Mouse (Mus musculus): ENCODE measurements around the gene Simc1. TPM values are rescaled to one million over a fixed set of nuclear protein-coding genes. Genes with fewer than 3 reads are reported as not detected.

Simc1 gene
- total RNA-seq, 1 experiment from 2014 or later: 9.1 TPM

DNA sequence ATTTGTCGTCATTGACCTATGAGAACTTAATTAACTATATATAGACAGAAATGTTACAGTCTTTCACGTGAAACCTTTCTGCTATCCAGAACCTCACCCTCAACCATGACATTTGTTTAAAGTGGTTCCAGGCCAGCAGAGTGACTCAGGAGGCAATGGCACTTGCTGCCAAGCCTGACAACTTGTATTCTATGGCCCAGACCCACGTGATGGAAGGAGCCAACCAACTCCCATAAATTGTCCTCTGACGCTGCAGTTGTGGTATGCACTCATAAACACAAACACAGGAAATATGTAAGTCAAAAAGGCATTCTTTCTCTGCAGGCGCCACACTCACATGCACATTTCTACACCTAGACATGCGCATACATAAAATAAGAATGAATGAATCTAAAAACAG lies 23.6 kb downstream of the Simc1 start:
- ATAC-seq (replicated peaks; ENCODE audit: low read depth, poor library complexity, severe bottlenecking): no peak

DNA sequence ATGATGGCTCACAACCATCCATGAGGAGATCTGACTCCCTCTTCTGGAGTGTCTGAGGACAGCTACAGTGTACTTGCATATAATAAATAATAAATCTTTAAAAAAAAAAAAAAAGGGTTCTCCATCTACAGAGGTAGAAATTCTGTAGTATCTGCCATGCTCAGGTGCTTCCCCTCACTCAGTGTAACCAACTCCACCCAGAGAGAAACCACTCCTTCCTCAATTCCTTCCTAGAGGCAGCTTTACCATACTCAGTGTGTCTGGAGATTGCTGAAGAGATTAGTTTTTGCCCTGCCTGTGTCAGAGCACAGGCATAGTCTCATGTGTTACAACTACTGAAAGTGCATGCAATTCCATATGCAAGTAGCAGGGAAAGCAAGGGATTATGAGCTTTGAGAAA lies 28.6 kb downstream of the Simc1 start:
- no peak for ATAC-seq (replicated peaks; ENCODE audit: low read depth, poor library complexity, severe bottlenecking)

DNA sequence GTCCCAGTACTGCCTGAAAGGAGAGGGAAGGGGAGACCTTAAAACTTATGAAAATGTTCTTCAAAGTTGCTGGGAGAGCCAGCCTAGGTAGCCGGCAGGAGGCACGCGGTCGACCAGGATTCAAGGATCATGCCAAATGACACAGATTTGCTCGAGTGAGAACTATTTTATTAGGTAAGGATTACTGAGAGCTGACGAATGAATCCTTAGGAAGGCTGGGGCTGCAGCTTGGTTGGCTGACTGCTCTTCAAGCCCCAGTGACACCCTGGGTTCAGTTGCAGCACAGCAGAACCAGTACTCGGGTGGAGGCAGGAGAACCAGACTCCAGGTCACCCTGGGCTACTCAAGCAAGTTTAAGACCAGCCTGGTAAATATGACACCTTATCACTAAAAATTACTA lies 44.5 kb downstream of the Simc1 start:
- no peak for ATAC-seq (replicated peaks; ENCODE audit: low read depth, poor library complexity, severe bottlenecking)

DNA sequence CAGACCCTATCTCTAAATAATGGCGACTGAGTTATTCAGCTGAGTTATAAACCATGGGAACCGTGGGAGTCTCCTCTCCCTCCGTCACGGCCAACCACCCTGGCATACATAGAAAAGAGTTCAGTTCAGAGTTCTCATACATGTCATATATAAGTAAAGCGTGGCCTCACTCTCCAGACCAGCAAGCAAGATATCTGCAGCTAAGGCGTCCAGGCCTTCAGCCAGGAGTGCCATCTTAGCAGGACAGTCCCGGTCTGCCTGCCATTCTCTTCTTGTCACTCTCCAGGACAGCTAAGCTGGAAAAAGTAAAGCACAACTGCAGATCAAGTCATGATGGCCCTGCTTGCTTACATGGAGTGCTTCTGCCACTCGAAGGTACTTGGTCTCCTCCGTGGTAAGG lies 52.6 kb downstream of the Simc1 start:
- no peak for ATAC-seq (replicated peaks; ENCODE audit: low read depth, poor library complexity, severe bottlenecking)

DNA sequence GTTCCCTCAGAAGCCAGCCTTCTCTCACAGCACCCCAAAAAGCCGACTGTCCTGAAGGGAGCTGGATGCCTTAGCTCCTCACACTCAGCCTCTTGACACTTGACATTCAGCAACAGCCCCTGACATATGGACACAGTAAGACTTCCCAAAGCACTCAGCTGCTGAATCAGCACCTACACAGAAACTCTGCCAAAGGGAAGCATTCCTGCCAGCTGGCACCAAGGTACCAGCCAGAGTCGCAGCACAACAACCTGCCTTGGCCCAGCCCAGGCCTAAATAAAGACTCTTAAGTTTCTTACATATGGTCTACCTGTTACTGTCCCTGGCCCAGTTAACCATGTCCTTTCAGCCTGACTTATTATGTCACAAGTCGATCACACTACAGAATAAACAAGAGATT lies 53.2 kb downstream of the Simc1 start:
- no peak for ATAC-seq (replicated peaks; ENCODE audit: low read depth, poor library complexity, severe bottlenecking)

DNA sequence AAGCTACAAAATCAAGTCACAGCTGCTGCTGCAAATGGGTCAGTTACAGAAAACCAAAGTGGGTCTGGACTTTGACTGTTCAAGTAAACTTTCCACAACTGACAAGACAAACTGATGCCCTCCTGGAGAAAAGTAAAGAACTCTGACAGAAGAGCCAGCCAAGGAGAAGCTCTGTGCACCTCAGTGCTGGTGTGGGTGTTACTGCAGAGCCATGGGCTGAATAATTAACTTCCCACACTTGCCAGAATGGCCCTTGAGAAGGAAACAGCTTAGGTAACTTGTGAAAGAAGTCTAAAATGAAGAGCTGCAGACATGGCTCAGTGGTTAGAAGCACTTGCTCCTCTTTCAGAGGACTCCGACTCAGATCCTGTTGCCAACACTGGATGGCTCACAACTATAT lies 54.1 kb downstream of the Simc1 start:
- no peak for ATAC-seq (replicated peaks; ENCODE audit: low read depth, poor library complexity, severe bottlenecking)

DNA sequence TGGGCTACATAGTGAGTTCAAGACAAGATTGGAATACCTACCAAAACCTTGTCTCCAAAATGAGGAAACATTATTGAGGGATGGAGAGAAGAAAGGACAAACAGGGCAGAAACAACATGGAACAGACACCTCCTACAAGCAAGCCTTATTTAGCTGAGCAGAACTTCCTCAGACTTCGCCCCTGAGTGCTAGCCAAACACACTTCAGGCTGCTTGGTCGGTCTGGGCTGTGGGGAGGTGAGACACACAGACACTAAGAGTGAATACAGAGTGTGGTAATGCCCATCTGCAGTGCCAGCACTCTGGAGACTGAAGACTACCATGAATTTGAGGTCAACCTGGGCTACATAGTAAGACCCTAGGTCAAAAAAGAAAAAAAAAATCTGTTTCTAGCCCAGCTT lies 56.1 kb downstream of the Simc1 start:
- ATAC-seq (replicated peaks; ENCODE audit: low read depth, poor library complexity, severe bottlenecking): no peak

DNA sequence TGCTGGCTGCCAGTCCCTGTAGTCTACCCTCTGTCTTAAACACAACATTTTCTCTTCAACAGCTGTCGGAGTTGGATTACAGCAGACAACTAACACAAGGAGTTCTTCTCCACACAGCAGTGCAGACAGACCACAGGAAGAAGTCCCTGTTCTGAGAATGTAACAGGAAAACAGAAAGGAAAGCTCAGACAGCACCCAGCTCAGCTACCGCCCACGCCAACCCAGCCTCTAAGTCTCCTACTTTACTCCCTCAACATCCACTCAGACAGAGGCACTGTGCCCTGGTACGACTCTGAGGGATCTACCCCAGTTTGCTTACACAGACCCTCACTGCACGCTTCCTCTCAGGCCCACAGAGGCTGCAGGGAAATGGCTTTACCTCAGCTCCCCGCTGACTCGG lies 57.0 kb downstream of the Simc1 start:
- no peak for ATAC-seq (replicated peaks; ENCODE audit: low read depth, poor library complexity, severe bottlenecking)

DNA sequence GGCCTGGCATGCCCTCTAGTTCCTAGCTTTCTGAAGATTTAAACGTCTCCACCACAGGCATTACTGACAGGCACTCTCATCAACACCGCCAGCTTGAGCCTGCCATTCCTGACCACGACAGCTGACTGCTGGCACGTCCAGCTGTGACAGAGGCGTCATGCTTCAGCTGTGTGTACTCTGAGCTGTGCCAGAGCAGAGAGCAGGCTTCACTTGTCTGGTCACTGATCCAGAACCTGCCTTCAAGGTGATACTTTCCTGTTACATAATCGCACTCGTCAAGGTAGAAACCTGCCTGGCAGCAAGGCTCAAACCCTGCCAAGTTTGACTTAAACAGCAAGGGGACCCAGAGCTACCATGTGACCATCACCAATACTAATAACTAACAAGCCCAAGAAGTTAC lies 59.0 kb downstream of the Simc1 start:
- no peak for ATAC-seq (replicated peaks; ENCODE audit: low read depth, poor library complexity, severe bottlenecking)

DNA sequence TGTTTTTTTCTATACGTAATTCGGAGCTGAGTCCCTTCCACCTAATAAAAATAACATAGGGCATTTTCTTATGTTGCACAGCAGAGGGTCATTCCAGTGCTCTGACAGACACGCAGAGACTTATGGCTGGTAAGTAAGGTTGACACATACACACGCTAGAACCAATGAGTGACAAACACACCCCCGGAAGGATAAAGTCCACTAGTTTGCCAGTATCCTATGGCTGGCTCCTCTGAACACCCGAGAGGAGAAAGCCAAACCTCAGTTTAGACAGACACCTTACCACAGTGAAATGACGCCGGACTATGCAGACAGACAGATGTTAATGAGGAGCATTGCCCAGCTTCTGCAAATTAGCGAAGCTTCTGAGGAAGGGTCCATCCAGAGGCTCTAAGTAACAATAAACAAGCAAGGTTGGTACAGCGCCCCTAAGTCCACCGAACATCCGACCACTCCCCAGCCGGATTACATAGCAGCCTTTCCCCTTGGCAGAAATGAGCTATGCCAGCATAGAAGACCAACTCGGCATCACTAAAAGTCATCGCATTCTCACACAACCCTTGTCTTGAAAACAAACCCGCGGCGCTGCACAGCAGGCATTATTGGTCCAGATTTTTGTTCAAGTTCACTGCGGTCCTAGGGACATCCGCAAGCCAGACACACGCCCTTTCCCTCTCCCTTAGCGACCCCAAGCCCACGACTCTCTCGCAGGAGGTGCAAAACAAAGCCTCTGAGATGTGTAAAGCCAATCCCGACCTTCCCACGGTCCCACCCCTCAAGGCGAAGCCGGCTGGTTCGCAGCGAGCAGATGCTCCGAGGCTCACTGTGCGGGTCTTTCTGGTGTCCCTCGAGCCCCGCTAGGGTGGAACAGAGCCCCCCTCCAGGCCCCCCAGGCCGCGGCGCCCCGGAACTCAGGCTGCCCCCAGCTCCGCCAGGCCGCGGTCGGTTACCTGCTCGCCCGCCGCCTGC lies 60.9 kb downstream of the Simc1 start:
- 0 out of 2 replicates have a peak, but pooled peaks have one; percentile 2 for ATAC-seq (replicated peaks; ENCODE audit: low read depth, poor library complexity, severe bottlenecking)

DNA sequence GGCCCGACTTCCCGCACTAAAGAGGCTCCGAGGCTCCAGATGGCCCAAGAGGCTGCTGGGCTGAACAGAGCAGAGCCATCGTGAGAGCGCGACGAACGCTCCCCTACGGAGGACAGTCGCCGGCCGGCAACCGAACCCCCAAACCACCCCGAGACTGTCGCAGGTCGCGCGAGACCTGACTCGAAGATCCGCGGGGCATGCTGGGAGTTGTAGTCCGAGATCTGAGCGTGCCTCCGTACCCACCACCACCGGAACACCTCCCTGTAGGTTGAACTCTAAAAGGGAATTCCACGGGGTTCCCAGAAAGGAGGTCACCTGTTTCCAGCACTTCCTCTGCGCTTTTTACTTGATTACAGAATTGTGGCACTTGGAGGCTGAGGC lies 61.6 kb downstream of the Simc1 start, which contains the start of gene 4833439L19Rik:
Gene 4833439L19Rik (minus strand): TSS at position 235 of the 381 bp plus-strand sequence.
- peak; percentile 97 for ATAC-seq (replicated peaks; ENCODE audit: low read depth, poor library complexity, severe bottlenecking)

DNA sequence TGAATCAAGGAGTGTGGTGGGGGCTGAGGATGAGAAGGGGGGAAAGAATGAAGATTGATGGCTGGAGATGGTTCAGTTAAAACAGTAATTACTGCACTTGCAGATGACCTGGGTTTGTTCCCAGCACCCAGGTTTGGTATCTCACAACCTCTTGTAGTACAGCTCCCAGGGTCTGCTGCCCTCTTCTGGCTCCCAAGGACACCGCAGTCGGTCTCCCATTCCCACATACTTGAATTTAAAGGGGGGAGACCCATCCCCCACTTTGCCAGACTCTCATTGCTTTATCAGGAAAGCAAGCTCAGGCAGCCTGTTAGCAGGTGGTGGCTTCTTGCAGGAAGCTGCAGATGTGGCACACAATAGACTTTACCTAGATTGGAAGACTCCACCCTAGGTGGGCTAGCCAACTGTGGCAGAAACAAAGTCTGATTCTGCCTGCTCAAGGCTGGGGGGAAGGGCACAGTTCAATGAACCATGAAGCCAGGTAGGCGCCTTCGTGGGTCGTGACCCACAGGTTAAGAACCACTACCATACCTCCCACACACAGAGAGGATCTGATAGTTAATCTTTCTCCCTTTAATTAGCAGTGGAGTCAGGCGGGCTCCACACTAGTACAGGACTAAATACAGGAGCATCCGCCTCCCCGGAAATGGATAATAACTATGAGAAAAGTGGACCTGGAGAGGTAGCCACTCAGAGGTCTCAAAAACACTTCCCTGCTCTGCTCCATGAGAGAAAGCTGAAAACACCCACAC lies 62.2 kb downstream of the Simc1 start:
- ATAC-seq (replicated peaks; ENCODE audit: low read depth, poor library complexity, severe bottlenecking): peak; percentile 58

DNA sequence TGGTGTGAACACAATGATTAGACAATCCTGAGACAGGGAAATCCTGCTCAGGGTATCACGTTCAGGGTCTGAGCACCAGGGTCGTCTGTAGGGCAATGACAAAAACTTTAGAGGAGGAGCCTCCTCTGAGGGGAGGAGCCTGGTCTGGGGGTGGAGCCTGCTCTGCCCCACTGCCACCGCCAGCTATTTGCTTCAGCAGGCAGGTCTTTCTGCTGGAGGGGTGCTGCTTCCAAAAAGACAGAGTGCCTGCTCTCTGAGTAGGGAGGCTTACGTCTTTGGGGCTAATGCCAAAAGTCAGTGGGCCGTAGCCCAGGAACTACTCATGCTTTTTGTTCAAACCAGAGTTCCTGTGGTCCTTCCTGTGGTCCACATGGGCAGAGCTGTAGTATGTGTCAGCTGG lies 64.8 kb downstream of the Simc1 start:
- ATAC-seq (replicated peaks; ENCODE audit: low read depth, poor library complexity, severe bottlenecking): no peak

DNA sequence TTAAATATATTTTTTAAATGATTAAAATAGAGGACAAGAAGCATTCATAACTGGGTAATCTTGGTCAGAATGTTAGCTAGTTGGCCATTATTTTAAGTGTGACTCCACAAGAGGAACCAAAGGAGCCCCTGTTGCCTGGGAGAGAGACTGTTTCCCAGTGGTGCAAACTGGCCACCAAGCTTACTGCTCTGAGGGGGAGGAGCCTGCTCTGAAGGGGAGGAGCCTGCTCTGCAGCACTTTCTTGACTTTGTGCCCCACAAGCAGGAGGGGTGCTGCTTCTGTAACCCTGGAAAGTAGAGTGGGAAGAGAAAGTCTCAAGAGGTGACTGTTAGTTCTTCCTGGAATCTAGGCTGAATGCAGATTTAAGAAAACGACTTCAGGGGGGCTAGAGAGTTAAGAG lies 65.7 kb downstream of the Simc1 start:
- no peak for ATAC-seq (replicated peaks; ENCODE audit: low read depth, poor library complexity, severe bottlenecking)

DNA sequence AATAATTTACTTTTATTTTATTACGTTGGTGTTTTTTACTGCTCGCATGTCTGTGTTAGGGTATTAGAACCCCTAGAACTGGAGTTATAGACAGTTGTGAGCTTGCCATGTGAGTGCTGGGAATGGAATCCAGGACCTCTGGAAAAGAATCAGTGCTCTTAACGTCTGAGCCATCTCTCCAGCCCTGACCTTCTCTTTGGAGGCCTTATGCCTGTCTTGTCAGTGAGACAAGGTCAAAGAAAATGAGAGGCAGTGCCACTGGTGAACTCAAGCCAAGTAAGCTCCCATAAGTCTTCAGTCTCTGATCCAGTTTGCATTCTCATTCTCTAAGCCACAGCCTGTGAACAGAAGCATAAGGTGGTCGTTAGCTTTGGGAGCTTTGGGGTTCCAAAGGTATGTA lies 67.2 kb downstream of the Simc1 start:
- no peak for ATAC-seq (replicated peaks; ENCODE audit: low read depth, poor library complexity, severe bottlenecking)

DNA sequence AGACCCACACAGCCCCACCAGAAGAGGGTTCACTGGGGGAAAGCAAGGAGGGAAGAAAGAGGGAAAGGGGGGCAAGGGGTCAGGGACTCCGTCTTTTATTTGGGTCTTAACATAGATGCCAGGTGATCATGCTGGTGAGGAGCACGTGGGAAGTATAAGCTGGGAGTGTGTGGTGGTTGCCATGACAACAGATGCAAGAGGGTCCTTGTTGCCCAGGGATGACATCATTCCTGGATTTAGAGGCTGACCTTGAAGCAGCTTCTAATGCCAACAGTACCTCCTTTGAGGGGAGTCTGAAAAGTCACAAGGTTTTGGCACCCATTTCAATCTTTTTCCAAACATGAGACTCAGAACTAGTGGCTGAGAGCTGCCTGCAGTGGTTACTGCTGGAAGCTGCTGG lies 68.1 kb downstream of the Simc1 start:
- no peak for ATAC-seq (replicated peaks; ENCODE audit: low read depth, poor library complexity, severe bottlenecking)

DNA sequence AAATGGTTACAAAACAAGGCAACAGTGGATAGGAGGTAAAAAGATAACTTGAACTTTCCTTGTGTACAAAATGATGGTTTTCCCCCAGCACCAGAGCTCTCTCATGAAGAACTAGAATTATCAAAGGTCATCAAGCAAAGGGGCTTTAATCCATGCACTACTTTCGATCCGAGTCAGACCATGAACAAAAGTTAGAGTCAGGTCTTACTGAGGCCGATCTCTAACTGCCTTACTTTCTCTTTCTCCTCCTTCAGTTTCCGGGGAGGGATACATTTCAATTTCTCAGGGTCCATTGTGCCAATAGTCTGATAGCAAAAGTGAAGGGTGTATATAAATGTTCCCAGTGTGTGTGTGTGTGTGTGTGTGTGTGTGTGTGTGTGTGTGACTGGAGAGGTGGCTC lies 69.0 kb downstream of the Simc1 start:
- ATAC-seq (replicated peaks; ENCODE audit: low read depth, poor library complexity, severe bottlenecking): no peak

DNA sequence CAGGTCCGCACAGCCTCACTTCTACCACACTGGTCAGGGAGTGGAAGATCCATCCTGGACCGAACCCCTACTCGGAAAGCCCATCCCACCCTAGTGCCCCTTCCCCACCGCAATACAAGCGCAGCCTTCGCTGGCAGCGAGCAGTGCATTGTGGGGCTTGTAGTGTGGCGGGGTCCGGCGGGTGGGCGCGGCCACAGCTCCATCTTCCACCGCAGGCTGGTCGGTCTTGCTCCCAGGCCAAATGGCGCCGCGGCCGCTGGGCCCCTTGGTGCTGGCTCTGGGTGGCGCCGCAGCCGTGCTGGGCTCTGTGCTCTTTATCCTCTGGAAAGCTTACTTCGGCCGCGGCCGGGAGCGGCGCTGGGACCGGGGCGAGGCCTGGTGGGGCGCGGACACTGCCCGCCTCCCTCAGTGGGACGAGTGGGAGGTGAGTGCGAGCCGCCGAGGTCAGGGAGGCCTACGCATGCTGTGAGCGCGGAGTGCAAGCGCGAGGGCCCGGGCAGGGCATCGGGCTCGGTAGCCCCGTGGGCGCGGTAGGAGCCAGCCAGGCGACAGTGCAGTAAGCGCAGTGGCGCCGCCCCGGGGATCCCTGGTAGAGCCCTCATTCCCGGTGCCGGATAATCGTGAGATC lies 71.4 kb downstream of the Simc1 start, which contains the start of gene Arl10:
Gene Arl10 (plus strand): TSS at position 162 of the 628 bp plus-strand sequence.
- ATAC-seq (replicated peaks; ENCODE audit: low read depth, poor library complexity, severe bottlenecking): peak; percentile 63

DNA sequence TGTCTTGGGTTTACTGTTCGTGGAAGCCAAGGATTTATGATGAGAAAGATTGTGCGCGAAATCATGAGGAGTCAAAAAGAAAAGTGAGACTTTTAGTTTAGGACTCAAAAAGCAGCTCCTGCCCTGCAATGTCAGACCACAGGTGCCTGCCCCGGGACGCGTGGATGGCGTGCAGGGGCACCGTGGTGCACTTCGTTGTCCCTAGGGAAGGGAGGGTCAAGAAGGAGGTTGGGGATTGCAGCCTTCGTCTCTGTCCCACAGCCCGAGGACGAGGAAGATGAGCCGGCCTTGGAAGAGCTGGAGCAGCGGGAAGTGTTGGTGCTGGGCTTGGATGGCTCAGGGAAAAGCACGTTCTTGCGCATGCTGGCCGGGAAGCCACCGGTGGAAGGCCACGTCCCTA lies 71.9 kb downstream of the Simc1 start:
- ATAC-seq (replicated peaks; ENCODE audit: low read depth, poor library complexity, severe bottlenecking): no peak

DNA sequence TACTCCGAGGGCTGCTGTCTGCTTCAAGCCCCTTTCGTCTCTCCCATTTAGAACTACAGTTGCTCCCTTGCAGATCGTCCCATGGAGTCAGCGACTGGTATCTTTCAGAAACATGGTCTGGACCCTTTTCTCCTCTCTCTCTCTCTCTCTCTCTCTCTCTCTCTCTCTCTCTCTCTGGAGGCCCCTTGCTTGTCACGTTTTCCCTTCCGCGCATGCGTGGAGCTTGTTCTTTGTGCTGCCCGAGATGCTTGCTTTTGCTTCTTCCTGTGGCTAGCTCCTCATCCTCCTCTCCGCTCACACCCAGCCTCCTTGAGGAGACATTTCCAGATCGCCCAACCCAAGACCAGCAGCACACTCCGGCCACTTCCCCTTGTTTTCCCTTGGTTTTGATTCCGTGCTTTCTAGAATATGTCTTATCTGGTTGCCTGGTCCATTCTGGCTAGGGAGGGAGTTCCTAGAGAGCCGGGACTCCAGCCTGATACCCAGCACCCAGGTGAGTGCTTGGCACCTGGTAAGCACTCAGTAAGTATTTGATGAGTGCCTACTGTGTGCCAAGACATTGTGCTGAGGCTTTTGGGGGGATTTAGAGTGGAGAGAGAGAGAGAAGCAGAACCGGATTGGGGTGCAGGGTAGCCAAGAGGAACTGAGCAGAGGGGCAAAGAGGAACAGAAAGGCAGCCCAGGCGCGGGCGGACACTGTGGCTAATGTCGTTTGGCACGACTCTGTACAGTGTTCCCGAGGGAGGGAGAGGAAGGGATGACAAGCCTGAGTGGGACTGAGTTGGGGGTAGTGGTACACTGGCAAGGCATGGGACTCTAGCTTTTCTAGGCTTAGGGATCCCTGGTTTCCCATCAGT lies 74.3 kb downstream of the Simc1 start:
- ATAC-seq (replicated peaks; ENCODE audit: low read depth, poor library complexity, severe bottlenecking): peak; percentile 71

All from common myeloid progenitor, adult 5-6 weeks (primary cell).